Mouse (Mus musculus) C2C12 (cell line): ENCODE measurements around the gene Npc1l1. TPM values are rescaled to one million over a fixed set of nuclear protein-coding genes. Genes with fewer than 3 reads are reported as not detected.

Experiments
- H3K27me3 ChIP-seq: one replicate; pipeline ENCODE4 v1.6.1; 2011; ENCODE audit not compliant: control insufficient read depth, insufficient read depth, insufficient read length
- H3K36me3 ChIP-seq: one replicate; pipeline ENCODE4 v1.6.1; 2011; ENCODE audit not compliant: control insufficient read depth, insufficient read depth
- H3K4me3 ChIP-seq: one replicate; pipeline ENCODE4 v1.5.1; 2011; ENCODE audit warnings: mild to moderate bottlenecking, control low read depth; ENCODE audit not compliant: poor library complexity, insufficient read depth, severe bottlenecking
- H3K79me2 ChIP-seq: one replicate; pipeline ENCODE4 v1.6.1; 2011; ENCODE audit not compliant: control insufficient read depth, insufficient read depth
- H3K79me3 ChIP-seq: one replicate; pipeline ENCODE4 v1.6.1; 2011; ENCODE audit warnings: low read depth, control low read depth
- H3ac ChIP-seq: one replicate; pipeline ENCODE3; 2011; ENCODE audit warnings: low read depth; ENCODE audit not compliant: control insufficient read depth, insufficient read length
- CEBPB ChIP-seq: IDR thresholded peaks from one replicate; pipeline ENCODE4 v1.6.1; 2011; ENCODE audit warnings: low read depth, mild to moderate bottlenecking, control low read depth, moderate library complexity
- CTCF ChIP-seq: IDR thresholded peaks from one replicate; pipeline ENCODE4 v1.5.1; 2011; ENCODE audit not compliant: control insufficient read depth, insufficient read depth, insufficient read length
- FOSL1 ChIP-seq: IDR thresholded peaks from one replicate; pipeline ENCODE4 v1.8.0; 2011; ENCODE audit warnings: mild to moderate bottlenecking, low read length; ENCODE audit not compliant: poor library complexity, insufficient read depth, severe bottlenecking
- MAX ChIP-seq: IDR thresholded peaks from one replicate; pipeline ENCODE4 v1.6.1; 2011; ENCODE audit warnings: mild to moderate bottlenecking, control low read depth
- MYOD1 ChIP-seq: IDR thresholded peaks from one replicate; pipeline ENCODE4 v1.6.1; 2011; ENCODE audit warnings: low read depth; ENCODE audit not compliant: control insufficient read depth, insufficient read length
- MYOG ChIP-seq: IDR thresholded peaks from one replicate; pipeline ENCODE4 v1.6.1; 2011; ENCODE audit not compliant: control insufficient read depth, insufficient read length; ENCODE audit errors: extremely low read depth
- USF1 ChIP-seq: IDR thresholded peaks from one replicate; pipeline ENCODE4 v1.6.1; 2011; ENCODE audit warnings: low read depth, mild to moderate bottlenecking, control low read depth, moderate library complexity
- polyA plus RNA-seq: library from polyadenylated mRNA; unstranded; fragments of >200 nt; fragmentation: generic; extraction: Trizol; gene quantifications from one replicate; pipeline ENCODE4 v1.2.1, GENCODE M21; 2012; ENCODE audit warnings: missing spikeins

Npc1l1 gene
- polyA plus RNA-seq, 1 experiment: 0.01 TPM

DNA sequence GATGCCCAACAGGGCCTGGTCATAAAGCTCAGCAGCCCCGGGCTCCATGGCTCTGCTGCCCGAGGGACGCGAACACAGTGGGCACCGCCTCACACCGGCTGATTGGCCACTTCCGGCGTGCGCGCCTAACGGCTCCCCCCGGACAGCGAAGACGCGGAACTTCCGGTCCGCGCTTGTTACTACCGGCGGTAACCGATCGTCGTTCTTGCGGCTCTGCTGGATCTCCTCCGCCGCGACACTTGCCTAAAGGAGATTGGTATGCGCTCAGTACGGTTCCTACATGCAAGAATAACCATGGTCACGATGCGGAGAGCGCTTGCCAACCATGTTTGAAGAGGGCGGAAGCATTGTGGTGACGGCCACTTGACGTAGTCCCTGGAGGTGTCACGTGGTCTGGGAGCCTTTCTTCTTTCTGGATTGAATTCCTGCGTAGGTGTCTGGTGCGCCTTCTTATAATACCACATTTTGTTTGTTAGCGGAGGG is 29.8 kb downstream of the Npc1l1 start, which contains the start of gene Nudcd3:
Gene Nudcd3 (minus strand): TSS at position 329 of the 483 bp plus-strand sequence.
- Histone ChIP-seq H3ac (peak within 1 kb of the TSS; percentile 98), H3K4me3 (peak within 1 kb of the TSS; percentile 99), H3K79me2 (peaks cover 49% of the 10 kb centered on the region), H3K27me3 (peaks cover 3% of the 10 kb centered on the region), H3K36me3 (peaks cover 3% of the 10 kb centered on the region), H3K79me3 (peaks cover 45% of the 10 kb centered on the region)
- TF ChIP-seq MYOG (no peak), CTCF (no peak), MYOD1 (no peak), MAX (peak; percentile 78), USF1 (peak; percentile 99)

DNA sequence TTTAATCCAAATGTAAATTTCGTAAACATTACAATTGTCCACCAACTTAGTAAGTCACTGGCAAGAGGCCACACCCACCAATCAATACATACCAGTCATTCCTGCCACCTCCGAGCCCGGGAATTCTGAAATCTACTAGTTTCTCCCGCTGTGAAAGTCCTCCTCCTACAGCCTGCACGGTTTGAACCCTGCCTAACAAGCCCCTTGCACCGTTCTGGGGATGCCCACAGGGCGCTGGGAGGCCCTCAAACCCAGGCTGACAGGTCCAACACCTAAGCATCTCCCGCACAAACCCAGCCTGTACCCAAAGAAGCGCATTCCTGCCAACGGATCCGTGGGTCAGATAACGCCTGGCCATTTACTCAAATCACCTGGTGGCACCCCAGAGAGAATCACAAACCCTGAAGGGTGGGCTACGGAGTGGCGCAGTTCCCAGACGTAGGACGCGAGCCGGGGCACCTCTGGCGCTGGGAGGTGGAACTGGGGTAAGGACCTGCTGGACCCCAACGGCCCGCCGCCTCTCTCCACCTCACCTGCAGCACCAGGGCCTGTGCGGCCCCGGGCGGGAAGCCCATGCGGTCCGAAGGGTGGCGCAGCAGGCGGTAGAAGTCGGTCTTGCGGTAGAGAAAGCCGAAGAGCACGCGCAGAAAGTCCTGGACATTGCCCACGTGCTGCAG is 30.4 kb downstream of the Npc1l1 start, which contains the start of gene A730071L15Rik:
Gene A730071L15Rik (plus strand): TSS at position 620 of the 677 bp plus-strand sequence.
- Histone ChIP-seq H3K79me2 (peaks cover 55% of the 10 kb centered on the region), H3ac (peak within 1 kb of the TSS; percentile 98)

DNA sequence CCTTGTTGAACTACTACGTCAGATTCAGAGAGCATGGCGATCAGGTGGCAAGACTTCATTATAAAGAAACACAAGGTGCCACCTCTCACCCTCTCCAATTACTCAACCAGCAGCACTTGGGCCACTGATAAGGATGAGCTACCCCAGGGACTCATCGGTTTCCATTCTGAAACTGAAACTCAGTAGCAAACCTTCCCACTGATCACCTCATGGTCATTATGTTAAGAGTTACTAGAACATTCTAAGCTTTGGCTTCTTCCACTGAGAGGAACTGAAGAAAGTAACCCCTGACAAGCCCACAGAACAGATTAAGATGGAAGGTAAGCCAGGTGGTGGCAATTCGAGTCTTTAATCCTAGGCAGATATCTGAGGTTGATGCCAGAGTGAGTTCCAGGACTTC is 31.5 kb downstream of the Npc1l1 start:
- Histone ChIP-seq H3K36me3 (peaks cover 3% of the 10 kb centered on the region), H3ac (no peak overlapping the region), H3K4me3 (no peak overlapping the region), H3K27me3 (no peaks in the 10 kb centered on the region), H3K79me3 (peaks cover 61% of the 10 kb centered on the region), H3K79me2 (peaks cover 66% of the 10 kb centered on the region)
- no peak for TF ChIP-seq MYOG
- no peak for TF ChIP-seq FOSL1
- TF ChIP-seq MAX: no peak
- TF ChIP-seq USF1: no peak
- no peak for TF ChIP-seq CEBPB
- no peak for TF ChIP-seq MYOD1
- TF ChIP-seq CTCF: no peak

More for the DNA sequence above, 30.4 kb downstream of the Npc1l1 start, which contains the start of gene A730071L15Rik:
- peaks cover 3% of the 10 kb centered on the region for H3K36me3 ChIP-seq
- peaks cover 3% of the 10 kb centered on the region for H3K27me3 ChIP-seq
- peak within 1 kb of the TSS; percentile 99 for H3K4me3 ChIP-seq
- peaks cover 50% of the 10 kb centered on the region for H3K79me3 ChIP-seq
- TF ChIP-seq USF1: no peak
- TF ChIP-seq MAX: no peak
- no peak for TF ChIP-seq MYOD1
- no peak for TF ChIP-seq CTCF
- no peak for TF ChIP-seq MYOG
- no peak for TF ChIP-seq FOSL1
- TF ChIP-seq CEBPB: no peak

DNA sequence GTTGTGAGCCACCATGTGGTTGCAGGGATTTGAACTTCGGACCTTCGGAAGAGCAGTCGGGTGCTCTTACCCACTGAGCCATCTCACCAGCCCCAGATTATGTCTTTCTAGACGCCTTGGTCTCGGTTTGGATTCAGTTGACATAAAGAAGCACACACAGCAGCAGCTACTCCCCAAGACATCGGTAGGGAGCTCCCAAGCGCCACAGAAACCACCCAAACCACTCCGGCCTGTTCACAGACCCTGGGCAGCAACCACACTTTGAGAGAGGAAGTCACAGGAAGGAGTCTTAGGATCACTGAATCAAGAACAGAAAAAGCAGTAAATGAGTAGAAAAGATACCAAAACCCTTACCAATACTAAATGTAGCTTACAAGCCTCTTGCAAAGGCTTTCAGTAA is 33.2 kb downstream of the Npc1l1 start:
- Histone ChIP-seq H3K4me3 (no peak overlapping the region), H3K27me3 (no peaks in the 10 kb centered on the region), H3K79me3 (peaks cover 74% of the 10 kb centered on the region), H3ac (no peak overlapping the region), H3K36me3 (peaks cover 20% of the 10 kb centered on the region), H3K79me2 (peaks cover 82% of the 10 kb centered on the region)
- no peak for TF ChIP-seq CEBPB
- TF ChIP-seq FOSL1: no peak
- TF ChIP-seq CTCF: no peak
- no peak for TF ChIP-seq MAX
- no peak for TF ChIP-seq MYOD1
- TF ChIP-seq MYOG: no peak
- TF ChIP-seq USF1: no peak

DNA sequence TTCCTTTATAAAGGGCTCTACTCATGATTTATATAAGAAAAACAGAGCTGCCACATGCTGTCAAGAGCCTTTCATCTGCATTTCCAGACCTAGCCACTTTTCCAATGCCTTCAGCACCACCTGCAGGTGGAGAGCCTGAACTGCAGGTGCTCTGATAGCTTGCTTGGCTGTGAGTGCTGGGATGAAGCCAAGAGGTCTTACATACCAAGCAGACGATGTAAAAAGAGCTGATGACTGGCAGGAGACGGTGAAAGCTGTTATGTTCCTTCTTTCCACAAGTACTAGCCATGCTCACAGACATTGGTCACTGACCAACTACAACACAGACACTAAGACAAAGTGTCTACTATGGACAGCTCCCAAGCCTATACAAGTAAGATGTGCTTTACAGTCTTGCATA is 42.1 kb downstream of the Npc1l1 start:
- Histone ChIP-seq H3K79me2 (peaks cover 96% of the 10 kb centered on the region), H3K36me3 (peaks cover 51% of the 10 kb centered on the region), H3K79me3 (peaks cover 68% of the 10 kb centered on the region), H3K27me3 (no peaks in the 10 kb centered on the region), H3K4me3 (no peak overlapping the region), H3ac (no peak overlapping the region)
- TF ChIP-seq MAX: peak; percentile 59
- TF ChIP-seq USF1: no peak
- peak; percentile 85 for TF ChIP-seq CTCF

DNA sequence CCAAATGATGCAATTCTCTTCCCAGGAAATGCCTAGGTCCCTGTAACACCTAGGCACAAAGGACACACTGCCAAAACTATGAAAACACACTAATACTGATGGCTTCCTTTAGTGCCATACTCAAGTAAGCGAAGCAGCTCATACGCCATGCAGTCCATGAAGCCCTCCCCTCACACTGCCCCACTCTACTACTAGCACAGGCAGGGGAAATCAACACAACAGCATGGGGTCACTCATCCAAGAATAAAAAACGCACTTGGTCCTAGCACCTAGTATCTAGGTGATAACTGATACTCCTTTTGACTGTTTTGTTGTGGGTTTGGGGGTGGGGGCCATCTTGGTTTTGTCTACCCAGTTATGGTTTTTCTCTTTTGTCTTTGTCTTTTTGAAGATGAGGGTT is 42.5 kb downstream of the Npc1l1 start:
- no peaks in the 10 kb centered on the region for H3K27me3 ChIP-seq
- TF ChIP-seq CTCF: no peak
- TF ChIP-seq USF1: no peak
- no peak for TF ChIP-seq MYOD1
- TF ChIP-seq MAX: no peak
- no peak for TF ChIP-seq FOSL1
- no peak for TF ChIP-seq MYOG
- TF ChIP-seq CEBPB: no peak
- no peak overlapping the region for H3K4me3 ChIP-seq
- no peak overlapping the region for H3ac ChIP-seq
- H3K79me3 ChIP-seq: peaks cover 68% of the 10 kb centered on the region
- H3K79me2 ChIP-seq: peaks cover 96% of the 10 kb centered on the region
- peaks cover 46% of the 10 kb centered on the region for H3K36me3 ChIP-seq
